Mouse (Mus musculus): ENCODE measurements at regions not wholly inside any gene's neighbourhood (a gene's known extent, or its start where the extent isn't known, plus 50 kb on each side); places are given as distances from the start of the nearest gene placed in this dataset.

DNA sequence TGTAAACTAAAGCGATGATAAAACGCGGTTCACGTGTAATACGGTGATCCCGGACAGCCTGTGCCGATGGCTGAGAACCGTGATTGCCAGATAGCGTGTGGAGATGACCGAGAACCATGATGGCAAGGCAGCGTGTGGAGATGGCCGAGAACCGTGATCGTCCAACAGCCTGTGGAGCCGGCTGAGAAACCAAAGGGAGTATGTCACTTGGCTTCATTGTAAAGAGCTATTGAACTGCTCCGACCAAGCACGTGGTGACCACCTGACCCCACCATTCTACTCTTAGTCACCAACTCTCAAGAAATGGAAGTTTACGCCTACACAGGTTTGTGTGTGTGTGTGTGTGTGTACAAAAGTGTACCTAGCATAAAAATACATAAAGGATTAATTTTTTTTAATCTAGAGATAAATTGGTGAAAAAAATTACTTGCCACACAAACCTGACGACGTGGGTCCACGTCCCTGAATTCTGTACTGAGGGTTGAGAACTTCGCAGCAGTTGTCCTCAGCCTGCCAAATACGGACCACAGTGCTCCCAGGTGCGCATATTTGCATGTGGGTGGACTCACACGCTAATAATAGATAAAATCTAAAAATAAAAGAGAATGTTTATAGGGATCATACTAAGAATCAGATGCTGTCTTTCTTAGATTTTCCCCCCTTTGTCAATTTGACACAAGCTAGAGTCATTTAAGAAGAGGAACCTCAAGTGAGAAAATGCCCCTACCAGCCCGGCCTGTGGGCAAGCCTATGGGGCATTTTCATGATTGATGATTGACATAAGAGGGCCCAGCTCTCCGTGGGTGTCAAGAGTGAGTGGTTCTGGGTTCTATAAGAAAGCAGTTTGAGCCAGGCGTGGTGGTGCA lies 56.6 kb upstream of the Mef2a start:
- Histone ChIP-seq H3K27me3 (ENCODE audit: control insufficient read depth, insufficient read depth, low read length) (no peaks in the 10 kb centered on the region), H3K9ac (ENCODE audit: low read depth, low read length, severe bottlenecking) (no peak overlapping the region), H3K4me1 (ENCODE audit: control insufficient read depth, insufficient read depth, low read length) (0 out of 2 replicates have a peak, but pooled peaks cover 3% of the 10 kb centered on the region), H3K27ac (replicated peaks; ENCODE audit: low read depth, low read length) (no peak overlapping the region), H3K4me3 (replicated peaks; ENCODE audit: low read length) (no peak overlapping the region), H3K9me3 (ENCODE audit: control insufficient read depth, low read length) (no peaks in the 10 kb centered on the region), H3K4me2 (replicated peaks; ENCODE audit: low read depth, low read length, severe bottlenecking) (no peak overlapping the region), H3K36me3 (ENCODE audit: control insufficient read depth, insufficient read depth, low read length) (no peaks in the 10 kb centered on the region)
- ATAC-seq (ENCODE audit: low FRiP score, low read depth) (no peak), DNase-seq (ENCODE audit: low spot score) (no peak)
- WGBS, result 92% methylated on average over 28 of the region's 28 CpGs
- no peak for TF ChIP-seq POLR2A (IDR thresholded peaks at IDR 0.05; ENCODE audit: borderline replicate concordance, extremely low read depth, insufficient read depth, insufficient read length)

DNA sequence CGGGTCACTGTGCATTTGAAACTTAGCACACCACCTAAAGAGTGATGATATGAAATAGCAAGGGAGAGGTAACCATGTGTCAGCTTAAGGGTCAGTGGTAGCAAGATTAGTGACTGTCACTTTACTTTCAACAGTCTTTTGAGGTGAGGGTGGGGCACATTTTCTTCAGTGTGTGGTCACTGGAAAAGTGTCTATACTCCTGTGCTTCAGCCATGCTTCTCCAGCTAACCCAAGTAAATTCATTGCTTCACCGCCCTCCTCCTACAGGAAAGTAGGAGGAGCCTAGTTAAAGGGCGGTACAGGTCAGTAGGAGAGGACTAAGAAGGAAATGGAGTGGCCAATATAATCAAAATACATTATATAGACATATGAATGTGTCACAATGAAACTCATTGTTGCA lies 55.7 kb upstream of the Mef2a start:
- Histone ChIP-seq H3K4me1 (ENCODE audit: control insufficient read depth, insufficient read depth, low read length) (0 out of 2 replicates have a peak, but pooled peaks cover 3% of the 10 kb centered on the region), H3K27me3 (ENCODE audit: control insufficient read depth, insufficient read depth, low read length) (no peaks in the 10 kb centered on the region), H3K4me3 (replicated peaks; ENCODE audit: low read length) (no peak overlapping the region), H3K36me3 (ENCODE audit: control insufficient read depth, insufficient read depth, low read length) (no peaks in the 10 kb centered on the region), H3K27ac (replicated peaks; ENCODE audit: low read depth, low read length) (no peak overlapping the region), H3K9me3 (ENCODE audit: control insufficient read depth, low read length) (no peaks in the 10 kb centered on the region), H3K9ac (ENCODE audit: low read depth, low read length, severe bottlenecking) (no peak overlapping the region), H3K4me2 (replicated peaks; ENCODE audit: low read depth, low read length, severe bottlenecking) (no peak overlapping the region)
- ATAC-seq (ENCODE audit: low FRiP score, low read depth), result no peak
- 88% methylated on average over 3 of the region's 3 CpGs for WGBS
- DNase-seq (ENCODE audit: low spot score), result no peak
- TF ChIP-seq POLR2A (IDR thresholded peaks at IDR 0.05; ENCODE audit: borderline replicate concordance, extremely low read depth, insufficient read depth, insufficient read length), result no peak

DNA sequence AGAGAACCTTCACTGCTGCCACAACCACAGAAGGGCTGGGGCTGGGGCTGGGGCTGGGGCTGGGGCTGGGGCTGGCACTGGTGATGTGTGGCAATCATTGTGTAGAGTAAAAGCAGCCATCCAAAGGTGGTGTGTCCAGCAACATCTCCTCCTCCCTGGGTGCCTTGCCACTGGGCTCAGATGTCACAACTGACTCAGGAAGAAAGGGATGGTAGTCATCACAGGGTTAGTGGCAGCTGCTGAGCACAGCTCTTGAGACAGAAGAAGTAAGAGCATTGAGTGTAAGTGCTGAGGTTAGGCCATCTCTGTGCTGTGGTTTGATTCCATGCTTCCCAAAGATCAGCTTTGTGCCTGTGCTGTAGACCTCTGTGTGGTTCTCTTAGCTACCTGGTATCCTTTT lies 53.4 kb upstream of the Mef2a start:
- no peak for ATAC-seq (ENCODE audit: low FRiP score, low read depth)
- no peak overlapping the region for H3K4me3 ChIP-seq (replicated peaks; ENCODE audit: low read length)
- TF ChIP-seq POLR2A (IDR thresholded peaks at IDR 0.05; ENCODE audit: borderline replicate concordance, extremely low read depth, insufficient read depth, insufficient read length), result no peak
- no peaks in the 10 kb centered on the region for H3K9me3 ChIP-seq (ENCODE audit: control insufficient read depth, low read length)
- H3K4me2 ChIP-seq (replicated peaks; ENCODE audit: low read depth, low read length, severe bottlenecking), result no peak overlapping the region
- H3K27ac ChIP-seq (replicated peaks; ENCODE audit: low read depth, low read length), result no peak overlapping the region
- no peaks in the 10 kb centered on the region for H3K36me3 ChIP-seq (ENCODE audit: control insufficient read depth, insufficient read depth, low read length)
- DNase-seq (ENCODE audit: low spot score), result no peak
- H3K9ac ChIP-seq (ENCODE audit: low read depth, low read length, severe bottlenecking), result no peak overlapping the region
- no peaks in the 10 kb centered on the region for H3K27me3 ChIP-seq (ENCODE audit: control insufficient read depth, insufficient read depth, low read length)
- H3K4me1 ChIP-seq (ENCODE audit: control insufficient read depth, insufficient read depth, low read length), result peaks cover 11% of the 10 kb centered on the region; the same call in 1 of the 2 replicates

DNA sequence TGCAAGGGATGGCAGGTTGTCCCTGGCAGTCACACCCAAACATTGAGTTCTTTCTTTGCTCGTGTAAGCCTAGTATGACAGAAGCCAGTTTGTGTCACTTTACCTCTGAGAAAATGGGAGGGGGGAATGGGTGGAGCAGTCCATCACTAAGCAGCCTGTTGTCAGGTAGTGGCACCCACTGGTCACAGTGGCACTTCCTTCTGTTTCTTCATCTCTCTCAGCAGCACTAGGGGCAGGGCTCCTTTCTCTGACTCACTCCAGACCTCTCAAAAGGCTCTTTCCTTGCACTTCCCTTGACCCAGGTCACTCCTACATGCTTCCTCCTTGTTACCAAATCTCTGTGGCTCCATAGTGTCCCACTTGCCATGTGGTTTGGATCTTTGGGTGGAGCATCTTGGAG lies 52.9 kb upstream of the Mef2a start:
- Histone ChIP-seq H3K27ac (replicated peaks; ENCODE audit: low read depth, low read length) (no peak overlapping the region), H3K27me3 (ENCODE audit: control insufficient read depth, insufficient read depth, low read length) (no peaks in the 10 kb centered on the region), H3K4me3 (replicated peaks; ENCODE audit: low read length) (no peak overlapping the region), H3K4me2 (replicated peaks; ENCODE audit: low read depth, low read length, severe bottlenecking) (no peak overlapping the region), H3K4me1 (ENCODE audit: control insufficient read depth, insufficient read depth, low read length) (peaks cover 12% of the 10 kb centered on the region; the same call in 1 of the 2 replicates), H3K9me3 (ENCODE audit: control insufficient read depth, low read length) (no peaks in the 10 kb centered on the region), H3K9ac (ENCODE audit: low read depth, low read length, severe bottlenecking) (no peak overlapping the region), H3K36me3 (ENCODE audit: control insufficient read depth, insufficient read depth, low read length) (no peaks in the 10 kb centered on the region)
- 62% methylated on average over 1 of the region's 1 CpGs for WGBS
- TF ChIP-seq POLR2A (IDR thresholded peaks at IDR 0.05; ENCODE audit: borderline replicate concordance, extremely low read depth, insufficient read depth, insufficient read length), result no peak
- ATAC-seq (ENCODE audit: low FRiP score, low read depth) (no peak), DNase-seq (ENCODE audit: low spot score) (no peak)

DNA sequence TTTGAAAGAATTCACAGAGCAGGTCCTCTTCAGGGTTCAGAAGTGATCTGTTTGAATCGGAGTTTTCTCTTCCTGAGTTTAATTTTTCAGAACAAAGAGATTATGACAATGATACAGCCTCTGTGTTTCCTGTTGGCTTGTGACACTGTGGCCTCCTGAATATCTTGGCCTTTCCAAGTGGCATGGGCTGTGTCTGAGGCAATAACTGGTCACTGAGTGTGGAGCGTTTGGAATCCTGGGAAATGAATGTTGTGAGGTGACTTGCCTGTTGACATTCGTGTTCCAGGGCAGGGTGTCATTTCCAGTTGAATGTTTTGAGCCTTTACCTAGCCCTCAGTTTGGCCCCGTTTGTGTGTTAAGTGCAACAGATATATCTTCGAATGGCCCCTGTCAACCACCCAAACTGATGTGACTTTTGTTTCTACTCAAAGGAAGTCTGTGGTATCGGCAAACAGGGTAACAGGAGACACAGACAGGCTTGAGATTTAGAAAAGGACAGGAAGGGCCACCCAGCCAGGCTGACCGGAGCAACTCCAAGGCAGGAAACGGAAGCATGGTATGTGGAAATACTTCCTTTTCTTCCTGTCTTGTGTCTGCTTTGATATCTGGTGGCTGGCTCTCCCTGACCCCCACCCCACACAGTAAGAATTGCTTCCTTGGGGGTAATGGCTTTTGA lies 52.3 kb upstream of the Mef2a start:
- Histone ChIP-seq H3K9ac (ENCODE audit: low read depth, low read length, severe bottlenecking) (no peak overlapping the region), H3K36me3 (ENCODE audit: control insufficient read depth, insufficient read depth, low read length) (no peaks in the 10 kb centered on the region), H3K4me2 (replicated peaks; ENCODE audit: low read depth, low read length, severe bottlenecking) (no peak overlapping the region), H3K27me3 (ENCODE audit: control insufficient read depth, insufficient read depth, low read length) (no peaks in the 10 kb centered on the region), H3K9me3 (ENCODE audit: control insufficient read depth, low read length) (no peaks in the 10 kb centered on the region), H3K27ac (replicated peaks; ENCODE audit: low read depth, low read length) (no peak overlapping the region), H3K4me3 (replicated peaks; ENCODE audit: low read length) (no peak overlapping the region), H3K4me1 (ENCODE audit: control insufficient read depth, insufficient read depth, low read length) (peaks cover 12% of the 10 kb centered on the region; the same call in 1 of the 2 replicates)
- TF ChIP-seq POLR2A (IDR thresholded peaks at IDR 0.05; ENCODE audit: borderline replicate concordance, extremely low read depth, insufficient read depth, insufficient read length), result no peak
- WGBS, result 79% methylated on average over 8 of the region's 8 CpGs
- DNase-seq (ENCODE audit: low spot score) (no peak), ATAC-seq (ENCODE audit: low FRiP score, low read depth) (no peak)

All from limb, embryonic 14.5 days (tissue).